ENCODE assay signal across 8 mouse cellular contexts in genomic region chr2:129130776-129131175, GRCm38 (mm10). TPM values are rescaled to one million over a fixed set of nuclear protein-coding genes. Genes with fewer than 3 reads are reported as not detected.
DNase-seq lines count a peak whose midpoint lies in the region; ATAC-seq and TF ChIP-seq lines count a peak whose summit lies in the region.

No protein-coding gene starts in this region.

- peak overlapping the region; percentile 64; the same call in 1 of the 2 replicates for H3K4me3 ChIP-seq in kidney, embryonic 14.5 days (ENCODE audit: low read length)
- 0 out of 2 replicates have a peak overlapping the region, but pooled peaks have one; percentile 80 for H3K4me3 ChIP-seq in brown adipose tissue, adult 24 weeks (ENCODE audit: insufficient read depth, low read depth, low read length)
- H3K4me3 ChIP-seq in hindbrain, postnatal 0 days (ENCODE audit: low read length), result no peak overlapping the region
- peak overlapping the region; percentile 49; the same call in 1 of the 2 replicates for H3K4me3 ChIP-seq in midbrain, postnatal 0 days (ENCODE audit: low read depth, low read length)

- peaks cover 5% of the 10 kb centered on the region; the same call in 1 of the 2 replicates for H3K9me3 ChIP-seq in kidney, embryonic 14.5 days (ENCODE audit: control insufficient read depth, low read length)
- H3K9me3 ChIP-seq in hindbrain, postnatal 0 days (ENCODE audit: low read length), result no peaks in the 10 kb centered on the region
- peaks cover 5% of the 10 kb centered on the region; the same call in 1 of the 2 replicates for H3K9me3 ChIP-seq in midbrain, postnatal 0 days (ENCODE audit: low read length)

- no peak for TF ChIP-seq CTCF in hindbrain, postnatal 0 days (IDR thresholded peaks at IDR 0.05; ENCODE audit: low read depth)
- no peak for TF ChIP-seq CTCF in midbrain, postnatal 0 days (IDR thresholded peaks at IDR 0.05)

- no peak for ATAC-seq in kidney, embryonic 14.5 days (ENCODE audit: low FRiP score, low TSS enrichment)
- ATAC-seq in hindbrain, postnatal 0 days, result no peak
- no peak for ATAC-seq in midbrain, postnatal 0 days (ENCODE audit: low FRiP score)

- peaks cover 6% of the 10 kb centered on the region for H3K4me1 ChIP-seq in kidney, embryonic 14.5 days (ENCODE audit: control insufficient read depth, insufficient read depth, low read length)
- peaks cover 11% of the 10 kb centered on the region for H3K4me1 ChIP-seq in brown adipose tissue, adult 24 weeks (ENCODE audit: control insufficient read depth, insufficient read depth, insufficient read length, low read length)
- peaks cover 11% of the 10 kb centered on the region for H3K4me1 ChIP-seq in hindbrain, postnatal 0 days (ENCODE audit: insufficient read depth, low read length)
- peaks cover 8% of the 10 kb centered on the region; the same call in 1 of the 2 replicates for H3K4me1 ChIP-seq in midbrain, postnatal 0 days (ENCODE audit: insufficient read depth, low read length)

- no peak overlapping the region for H3K27ac ChIP-seq in kidney, embryonic 14.5 days (ENCODE audit: low read depth, low read length)
- no peak overlapping the region for H3K27ac ChIP-seq in brown adipose tissue, adult 24 weeks (replicated peaks; ENCODE audit: low read depth, low read length)
- peak overlapping the region; percentile 88; the same call in 1 of the 2 replicates for H3K27ac ChIP-seq in hindbrain, postnatal 0 days
- H3K27ac ChIP-seq in midbrain, postnatal 0 days (ENCODE audit: low read depth, low read length), result peak overlapping the region; percentile 79; the same call in 1 of the 2 replicates

- DNase-seq in kidney, postnatal 36 days, result no peak
- DNase-seq in hindbrain, postnatal 0 days (ENCODE audit: low spot score), result no peak
- DNase-seq in midbrain, postnatal 0 days (ENCODE audit: low spot score), result no peak
- no peak for DNase-seq in adrenal gland, postnatal 10 days
- no peak for DNase-seq in cerebellum, adult 9-11 months
- DNase-seq in kidney, postnatal 25 days, result no peak

- no peak overlapping the region; the same call in 1 of the 2 replicates for H3K4me2 ChIP-seq in kidney, embryonic 14.5 days (replicated peaks; ENCODE audit: low read depth, low read length)
- H3K4me2 ChIP-seq in hindbrain, postnatal 0 days (ENCODE audit: low read depth, low read length), result no peak overlapping the region
- H3K4me2 ChIP-seq in midbrain, postnatal 0 days (ENCODE audit: low read depth, low read length, poor library complexity, severe bottlenecking), result peak overlapping the region; percentile 82; the same call in 1 of the 2 replicates

- peaks cover 29% of the 10 kb centered on the region for H3K36me3 ChIP-seq in kidney, embryonic 14.5 days (ENCODE audit: control insufficient read depth, insufficient read depth, low read length)
- peaks cover 21% of the 10 kb centered on the region; the same call in 1 of the 2 replicates for H3K36me3 ChIP-seq in hindbrain, postnatal 0 days (ENCODE audit: insufficient read depth, low read length)
- H3K36me3 ChIP-seq in midbrain, postnatal 0 days (ENCODE audit: insufficient read depth, low read length), result peaks cover 16% of the 10 kb centered on the region

- H3K27me3 ChIP-seq in kidney, embryonic 14.5 days (ENCODE audit: control insufficient read depth, insufficient read depth, low read length), result no peaks in the 10 kb centered on the region
- H3K27me3 ChIP-seq in hindbrain, postnatal 0 days (ENCODE audit: insufficient read depth, low read length), result no peaks in the 10 kb centered on the region
- H3K27me3 ChIP-seq in midbrain, postnatal 0 days (ENCODE audit: insufficient read depth, low read length), result no peaks in the 10 kb centered on the region

- 87% methylated on average over 2 of the region's 2 CpGs for WGBS in kidney, embryonic 14.5 days
- WGBS in hindbrain, postnatal 0 days, result 96% methylated on average over 2 of the region's 2 CpGs
- WGBS in midbrain, postnatal 0 days, result 98% methylated on average over 2 of the region's 2 CpGs

- H3K9ac ChIP-seq in kidney, embryonic 14.5 days (ENCODE audit: low read depth, low read length), result no peak overlapping the region
- H3K9ac ChIP-seq in hindbrain, postnatal 0 days (replicated peaks; ENCODE audit: low read length), result no peak overlapping the region
- H3K9ac ChIP-seq in midbrain, postnatal 0 days (replicated peaks; ENCODE audit: low read length, poor library complexity, severe bottlenecking), result no peak overlapping the region

RNA-seq across cellular contexts. Expression of gene Chchd5, which starts 1.3 kb away (rescaled TPM):
- polyA plus RNA-seq in kidney, embryonic 14.5 days (2014; fragmentation: Nextera tagmentation; extraction: Ambion mirVana), result 26.8 and 26.9 TPM in 2 replicates
- 19.6 and 20.1 TPM in 2 replicates for polyA plus RNA-seq in brown adipose tissue, adult 24 weeks (2012; ENCODE audit: insufficient read depth, insufficient read length, missing spikeins)
- 20.3 and 27.5 TPM in 2 replicates for total RNA-seq in hindbrain, postnatal 0 days (2014; rRNA removed)
- 19.1 and 19.8 TPM in 2 replicates for polyA plus RNA-seq in hindbrain, postnatal 0 days (2015; fragmentation: Nextera tagmentation; extraction: Ambion mirVana)
- total RNA-seq in midbrain, postnatal 0 days (2014; rRNA removed), result 12.2 and 23.6 TPM in 2 replicates
- polyA plus RNA-seq in midbrain, postnatal 0 days (2015; fragmentation: Nextera tagmentation; extraction: Ambion mirVana), result 14.1 and 14.5 TPM in 2 replicates
- total RNA-seq in adrenal gland, postnatal 10 days (2021), result 10 to 100 TPM; 17.3 to 20.2 TPM

RNA-seq across cellular contexts. Expression of gene Polr1b, which starts 30.0 kb away (rescaled TPM):
- polyA plus RNA-seq in kidney, embryonic 14.5 days (2014; fragmentation: Nextera tagmentation; extraction: Ambion mirVana), result 12.8 and 31.1 TPM in 2 replicates
- 2.7 and 3.5 TPM in 2 replicates for polyA plus RNA-seq in brown adipose tissue, adult 24 weeks (2012; ENCODE audit: insufficient read depth, insufficient read length, missing spikeins)
- total RNA-seq in hindbrain, postnatal 0 days (2014; rRNA removed), result 20.9 and 21.8 TPM in 2 replicates
- polyA plus RNA-seq in hindbrain, postnatal 0 days (2015; fragmentation: Nextera tagmentation; extraction: Ambion mirVana), result 10.5 and 11.3 TPM in 2 replicates
- total RNA-seq in midbrain, postnatal 0 days (2014; rRNA removed), result 23.1 and 25.9 TPM in 2 replicates
- 10.4 and 11.1 TPM in 2 replicates for polyA plus RNA-seq in midbrain, postnatal 0 days (2015; fragmentation: Nextera tagmentation; extraction: Ambion mirVana)
- 10 to 100 TPM; 16.6 to 19.8 TPM for total RNA-seq in adrenal gland, postnatal 10 days (2021)

Comparison
In these comparisons a context has a peak if more than half of its experiments do, and no peak if none do; other contexts are left out.
1. H3K27ac ChIP-seq: peak in hindbrain, postnatal 0 days (single experiment) and midbrain, postnatal 0 days (single experiment); none in kidney, embryonic 14.5 days (single experiment) and brown adipose tissue, adult 24 weeks (single experiment).